Mouse (Mus musculus) cerebellum, adult 11-12 months (tissue): Measurements from ENCODE around the gene Trmt2a.
A peak's percentile ranks its signal among the peaks of the same experiment; 100 is the strongest.

ENCODE experiments used
- DNase-seq: peaks from one replicate; pipeline ENCODE4 v3.0.0; 2022

Trmt2a gene

DNA sequence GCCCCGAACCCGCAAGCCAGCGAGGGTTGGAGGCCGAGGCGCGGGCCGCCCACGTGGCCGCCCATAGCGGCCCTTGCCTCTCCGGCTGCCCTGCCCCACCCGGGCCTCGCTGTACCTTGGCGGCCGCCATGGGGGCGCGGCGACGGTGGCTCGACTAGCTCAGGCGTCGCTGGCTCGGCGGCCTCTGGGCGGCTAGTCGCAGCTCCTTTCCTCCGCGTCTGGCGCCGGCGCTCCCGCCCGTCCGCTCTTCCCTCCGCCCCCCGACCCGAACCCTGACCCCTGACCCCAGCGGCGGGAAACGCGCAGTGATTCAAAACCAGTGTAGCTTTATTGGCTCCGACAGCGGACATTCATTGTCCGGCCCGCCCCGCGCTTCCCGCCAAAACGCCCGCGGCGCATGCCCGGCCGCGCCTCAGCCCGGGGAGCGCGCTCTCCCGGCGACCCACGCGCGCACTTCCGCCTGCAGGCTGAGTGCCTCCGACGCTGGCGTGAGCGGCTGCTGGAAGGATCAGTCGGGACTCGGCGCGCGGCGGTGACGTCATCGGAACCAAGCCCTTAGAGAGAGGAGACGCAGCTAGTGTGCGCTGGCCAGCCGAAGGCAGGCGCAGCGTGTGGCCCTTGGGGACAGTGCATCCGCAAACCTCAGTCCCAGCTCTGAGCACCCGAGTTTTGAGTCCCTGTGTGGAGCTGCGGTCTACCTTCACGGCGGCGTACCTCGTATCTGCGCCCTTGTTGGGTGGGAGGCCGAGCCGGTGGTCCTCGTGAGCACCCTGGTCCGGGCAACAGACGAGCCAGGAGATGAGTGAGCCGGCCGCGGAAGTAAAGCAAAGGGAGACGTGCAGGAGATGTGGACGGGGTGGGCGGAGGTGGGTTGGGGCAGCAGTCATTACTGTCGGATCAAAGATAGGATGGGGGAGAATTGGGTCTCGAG lies at the start of gene Trmt2a, which contains the start of gene Ranbp1:
Gene Trmt2a (plus strand): TSS at position 247 of the 931 bp plus-strand sequence.
Gene Ranbp1 (minus strand): TSS at position 300 of the 931 bp plus-strand sequence.
- DNase-seq, result peak; percentile 99

DNA sequence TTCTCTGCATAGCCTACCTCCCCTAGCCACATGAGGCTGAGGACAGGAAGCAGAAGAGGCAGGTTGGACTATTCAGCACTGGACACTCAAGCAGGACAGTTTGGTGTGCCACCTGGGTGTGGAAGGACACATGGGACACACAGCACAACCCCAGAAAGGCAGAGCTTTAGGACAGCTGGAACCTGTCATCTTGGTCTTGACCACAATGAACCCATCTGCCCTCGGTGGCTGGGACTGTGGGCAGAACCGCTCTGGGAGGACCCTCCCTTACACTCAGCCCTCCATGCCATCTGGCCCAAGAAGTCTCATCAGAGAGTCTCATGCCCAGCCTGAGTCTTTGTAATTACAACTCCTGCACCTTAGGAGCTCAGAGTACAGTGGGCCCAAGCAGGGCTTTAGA lies 48.4 kb upstream of the Trmt2a start:
- no peak for DNase-seq

- DNase-seq, result no peak
These were observed 46.9 kb upstream of the Trmt2a start for GRCm38 (mm10) chr16:18201620-18202019.

DNA sequence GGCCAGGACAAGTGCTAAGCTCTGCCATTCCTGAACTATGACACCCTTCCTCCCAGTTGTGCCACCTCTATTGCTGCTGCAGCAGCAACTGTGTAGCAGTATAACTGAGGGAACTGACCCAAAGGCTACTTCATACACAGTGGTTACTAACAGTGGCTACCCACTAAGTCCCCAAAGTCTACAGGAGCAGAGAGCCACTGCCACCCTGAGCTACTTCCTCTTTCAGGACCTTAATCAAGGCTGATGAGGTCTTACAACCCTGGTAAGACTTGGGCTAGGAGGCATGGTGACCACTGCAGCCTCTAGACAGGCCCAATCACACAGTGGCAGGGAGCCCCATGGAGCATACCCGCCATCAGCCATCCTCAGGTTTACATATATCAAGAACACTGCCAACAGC lies 46.4 kb upstream of the Trmt2a start:
- no peak for DNase-seq

DNA sequence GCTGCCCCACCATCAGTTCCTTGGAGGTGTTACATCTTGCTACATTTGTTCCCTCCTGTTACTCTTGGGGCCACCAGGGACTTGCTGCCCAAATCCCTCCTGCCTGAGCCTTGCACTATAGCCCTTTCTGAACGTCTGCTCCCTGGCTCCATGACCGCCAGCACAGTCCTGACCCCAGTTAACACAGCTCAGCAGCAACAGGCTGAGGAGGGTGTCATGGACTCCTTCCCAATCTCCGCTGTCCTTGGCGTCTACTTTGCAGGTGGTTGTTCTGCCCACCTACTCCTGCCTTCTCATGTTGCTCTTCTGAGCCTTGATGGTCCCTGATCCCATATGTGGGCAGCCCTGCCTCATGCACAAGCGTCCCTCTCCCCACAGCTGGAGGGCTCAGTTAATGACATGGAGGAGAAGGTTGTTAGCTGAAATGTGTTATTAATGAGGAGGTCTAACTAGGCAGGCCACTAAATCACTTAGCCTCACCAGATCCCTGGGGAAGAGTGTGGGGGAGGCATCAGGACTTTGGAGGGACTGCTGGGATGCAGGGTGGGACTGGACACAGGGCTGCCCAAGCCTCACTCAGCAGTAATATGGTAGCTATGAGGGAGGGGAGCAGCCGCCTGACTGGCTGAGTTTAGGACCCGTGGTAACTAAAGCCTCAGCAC lies 44.9 kb upstream of the Trmt2a start:
- DNase-seq, result no peak

DNA sequence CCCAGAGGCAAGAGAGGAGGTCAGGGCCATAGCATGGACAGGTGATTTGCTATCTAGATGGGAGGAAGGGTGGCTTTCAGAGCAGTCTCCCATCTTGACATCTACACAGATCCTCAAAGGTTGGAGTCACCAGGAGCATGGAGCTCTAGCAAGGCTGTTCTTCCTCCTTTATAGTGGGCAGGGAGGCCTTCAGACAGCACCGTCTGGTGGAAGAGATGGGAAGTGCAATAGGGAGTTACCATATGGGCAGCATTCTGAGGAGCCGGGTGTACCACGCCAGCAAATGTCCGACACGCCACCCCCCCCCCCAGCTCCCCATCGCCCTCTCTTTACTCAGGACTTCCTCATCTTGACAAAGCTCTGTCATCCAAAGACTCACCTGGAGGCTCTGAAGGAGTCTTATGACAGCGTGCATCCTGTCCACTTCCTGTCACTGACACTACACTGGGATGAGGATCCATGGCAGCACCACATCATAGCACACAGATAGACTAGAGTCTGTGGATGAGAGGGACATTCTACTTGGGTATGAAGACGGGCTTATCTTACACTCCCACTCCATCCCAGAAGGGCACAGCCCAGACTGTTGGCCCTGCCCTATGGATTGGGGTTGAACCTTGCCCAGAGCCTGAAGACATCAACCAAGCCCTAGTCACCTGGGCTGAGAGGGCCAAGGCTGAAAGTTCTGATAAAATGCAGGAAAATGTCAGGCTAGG lies 37.6 kb upstream of the Trmt2a start:
- peak; percentile 72 for DNase-seq

- peak; percentile 86 for DNase-seq
These were observed 36.9 kb upstream of the Trmt2a start for GRCm38 (mm10) chr16:18211417-18212171.

GRCm38 (mm10) chr16:18213689-18214088 lies 34.8 kb upstream of the Trmt2a start:
- DNase-seq, result no peak

- DNase-seq, result no peak
These were observed 33.6 kb upstream of the Trmt2a start for GRCm38 (mm10) chr16:18214858-18215257.

- DNase-seq, result no peak
These were observed 30.9 kb upstream of the Trmt2a start, which contains the start of gene Ccdc188 for GRCm38 (mm10) chr16:18217579-18217978. Gene Ccdc188, plus strand, starts transcription at chr16:18217879.

- DNase-seq, result no peak
These were observed 29.9 kb upstream of the Trmt2a start for GRCm38 (mm10) chr16:18218580-18218996.

- DNase-seq, result no peak
These were observed 28.5 kb upstream of the Trmt2a start for GRCm38 (mm10) chr16:18220001-18220400.

- no peak for DNase-seq
These were observed 27.5 kb upstream of the Trmt2a start for GRCm38 (mm10) chr16:18220856-18221542.

GRCm38 (mm10) chr16:18221543-18221898 lies 27.0 kb upstream of the Trmt2a start:
- DNase-seq, result no peak

DNA sequence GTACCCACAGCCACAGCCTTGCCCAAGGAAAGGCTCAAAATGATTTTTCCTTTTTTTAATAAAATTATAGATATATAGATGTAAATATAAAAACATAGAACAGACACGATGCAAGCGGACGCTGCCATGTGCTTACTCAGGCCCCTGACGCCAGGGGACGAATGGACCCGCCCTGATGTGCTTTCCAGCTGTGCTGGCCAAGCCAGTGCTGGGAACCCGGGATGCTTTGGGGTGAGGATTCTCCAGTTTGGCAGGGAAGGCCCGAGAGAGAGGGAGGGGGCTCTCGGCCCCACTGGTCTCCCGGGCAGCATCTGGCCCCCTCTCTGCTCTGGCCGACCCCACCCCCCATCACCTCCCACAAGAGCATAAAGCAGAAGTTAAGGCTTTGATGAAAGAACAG lies 26.3 kb upstream of the Trmt2a start:
- no peak for DNase-seq

- DNase-seq, result no peak
These were observed 21.3 kb upstream of the Trmt2a start for GRCm38 (mm10) chr16:18227187-18227586.

DNA sequence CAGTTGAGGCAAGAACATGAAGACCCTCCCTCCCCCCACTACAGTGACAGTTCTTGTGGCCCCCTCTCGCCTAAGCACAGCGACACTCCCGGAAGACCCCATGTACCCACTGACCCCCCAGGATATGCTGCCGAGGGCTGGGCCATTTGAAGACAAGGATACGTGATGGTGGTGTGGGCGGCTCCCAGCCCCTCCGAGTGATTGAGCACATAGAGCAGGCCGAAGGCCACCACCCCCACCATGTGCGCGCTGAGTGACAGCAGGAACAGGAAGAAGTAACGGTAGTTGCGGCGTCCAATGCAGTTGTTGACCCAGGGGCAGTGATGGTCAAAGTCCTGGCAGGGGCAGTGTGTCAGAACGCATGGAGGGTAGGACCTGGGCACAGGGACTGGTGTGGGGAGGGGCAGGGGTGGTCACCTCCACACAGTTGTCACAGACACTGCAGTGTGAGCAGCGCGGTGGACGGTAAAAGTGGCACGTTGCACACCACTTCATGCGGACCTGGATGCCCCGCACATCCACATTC lies 20.5 kb upstream of the Trmt2a start:
- peak; percentile 51 for DNase-seq

GRCm38 (mm10) chr16:18228856-18229255 lies 19.6 kb upstream of the Trmt2a start:
- DNase-seq, result peak; percentile 84

GRCm38 (mm10) chr16:18229622-18230021 lies 18.9 kb upstream of the Trmt2a start:
- peak; percentile 82 for DNase-seq

DNA sequence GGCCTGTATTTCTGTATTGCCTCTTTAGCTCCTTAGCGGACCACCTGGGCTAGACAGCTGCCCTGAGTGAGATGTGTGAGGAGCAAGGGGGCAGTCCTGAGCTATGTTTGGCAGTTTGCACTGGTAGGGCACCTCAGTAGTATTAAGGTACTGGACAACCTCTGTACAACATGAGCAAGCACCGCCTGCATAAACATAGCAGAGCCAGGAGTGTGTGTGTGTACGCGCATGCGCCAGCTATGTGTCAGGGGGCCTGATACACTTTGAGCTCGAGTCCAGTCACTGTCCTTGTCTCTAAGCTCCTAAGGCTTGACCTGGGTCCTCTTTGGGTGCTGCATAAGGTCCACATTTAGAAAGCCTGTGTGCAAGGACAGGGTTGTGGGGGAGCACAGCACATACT lies 17.9 kb upstream of the Trmt2a start:
- no peak for DNase-seq

DNA sequence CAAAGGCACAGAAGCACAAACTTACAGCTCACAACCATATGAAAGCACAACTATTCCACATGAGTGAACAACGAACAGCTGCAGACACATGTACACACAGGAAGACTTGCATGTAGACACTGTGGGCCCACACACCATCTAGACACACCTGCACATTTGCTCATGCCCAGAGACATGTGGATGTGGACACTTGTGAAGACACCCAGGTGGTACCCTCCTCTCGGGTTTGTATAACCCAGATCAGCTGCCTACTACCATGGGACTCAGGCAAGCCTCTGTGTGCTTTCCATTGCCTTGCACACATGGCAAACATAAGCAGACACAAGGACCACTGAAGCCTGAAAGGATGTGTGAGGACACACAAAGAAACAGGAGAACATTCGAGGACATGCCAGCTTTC lies 17.4 kb upstream of the Trmt2a start:
- DNase-seq, result no peak

DNA sequence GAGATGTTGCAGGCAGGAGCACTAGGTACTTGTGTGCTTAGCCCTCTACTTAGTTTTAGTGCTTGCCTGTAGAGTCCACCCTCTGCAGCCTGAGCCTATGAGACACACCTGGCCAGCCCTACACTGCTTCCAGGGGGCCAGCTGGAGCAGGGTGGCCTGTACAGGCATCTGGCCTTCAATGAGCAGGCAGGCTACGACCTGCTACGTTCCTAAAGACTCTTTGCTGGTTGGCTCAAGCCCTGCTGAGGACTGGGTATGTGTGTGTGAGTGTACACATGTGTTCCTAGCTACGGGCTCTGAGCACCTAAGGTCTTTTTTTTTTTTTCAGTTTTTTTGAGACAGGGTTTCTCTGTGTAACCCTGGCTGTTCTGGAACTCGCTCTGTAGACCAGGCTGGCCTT lies 17.0 kb upstream of the Trmt2a start:
- DNase-seq, result no peak
